Mouse (Mus musculus): ENCODE measurements at regions not wholly inside any gene's neighbourhood (a gene's known extent, or its start where the extent isn't known, plus 50 kb on each side); places are given as distances from the start of the nearest gene placed in this dataset.

DNA sequence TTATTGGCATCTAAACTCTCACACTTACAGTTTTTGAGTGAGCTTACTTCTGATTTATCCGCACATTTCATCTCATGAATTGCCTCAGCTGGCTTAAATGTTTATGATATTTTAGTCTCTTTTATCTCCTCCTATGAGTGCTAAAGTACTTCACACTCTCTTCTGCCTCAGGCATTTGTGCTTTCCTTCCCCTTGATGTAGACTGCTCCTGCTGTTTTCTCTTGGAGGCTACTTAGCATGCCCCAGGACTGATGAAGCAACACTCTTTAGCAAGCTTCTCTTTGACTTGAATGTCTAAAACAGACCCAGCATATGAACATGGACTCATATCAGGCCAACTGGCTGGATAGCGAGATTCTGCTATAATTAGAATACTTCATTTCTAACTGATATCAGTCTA lies 882.8 kb downstream of the Tecrl start:
- Histone ChIP-seq H3K27me3 (ENCODE audit: control insufficient read depth, insufficient read depth, low read length) (no peaks in the 10 kb centered on the region), H3K4me2 (ENCODE audit: low read depth, low read length) (no peak overlapping the region), H3K9me3 (replicated peaks; ENCODE audit: control insufficient read depth, low read length) (no peaks in the 10 kb centered on the region), H3K27ac (replicated peaks; ENCODE audit: low read depth, low read length) (no peak overlapping the region), H3K4me3 (ENCODE audit: low read depth, low read length) (no peak overlapping the region), H3K4me1 (ENCODE audit: control insufficient read depth, insufficient read depth, low read length) (no peaks in the 10 kb centered on the region), H3K36me3 (replicated peaks; ENCODE audit: control insufficient read depth, insufficient read depth, low read depth, low read length) (no peaks in the 10 kb centered on the region), H3K9ac (replicated peaks; ENCODE audit: low read length) (no peak overlapping the region)
- ATAC-seq (replicated peaks; ENCODE audit: insufficient number of reproducible peaks, low FRiP score, low TSS enrichment, low read depth), result no peak
- 83% methylated on average over 2 of the region's 2 CpGs for WGBS
- DNase-seq (ENCODE audit: low spot score), result no peak

GRCm38 (mm10) chr5:82464272-82464671 lies 890.7 kb downstream of the Tecrl start:
- WGBS, result 97% methylated on average over 2 of the region's 2 CpGs
- DNase-seq (ENCODE audit: low spot score) (no peak), ATAC-seq (replicated peaks; ENCODE audit: insufficient number of reproducible peaks, low FRiP score, low TSS enrichment, low read depth) (no peak)
- H3K36me3 ChIP-seq (replicated peaks; ENCODE audit: control insufficient read depth, insufficient read depth, low read depth, low read length), result no peaks in the 10 kb centered on the region
- H3K27me3 ChIP-seq (ENCODE audit: control insufficient read depth, insufficient read depth, low read length), result no peaks in the 10 kb centered on the region
- no peak overlapping the region for H3K9ac ChIP-seq (replicated peaks; ENCODE audit: low read length)
- no peak overlapping the region for H3K4me2 ChIP-seq (ENCODE audit: low read depth, low read length)
- H3K27ac ChIP-seq (replicated peaks; ENCODE audit: low read depth, low read length), result no peak overlapping the region
- H3K4me1 ChIP-seq (ENCODE audit: control insufficient read depth, insufficient read depth, low read length), result no peaks in the 10 kb centered on the region
- no peak overlapping the region for H3K4me3 ChIP-seq (ENCODE audit: low read depth, low read length)
- no peaks in the 10 kb centered on the region for H3K9me3 ChIP-seq (replicated peaks; ENCODE audit: control insufficient read depth, low read length)

GRCm38 (mm10) chr5:82441288-82441687 lies 913.7 kb downstream of the Tecrl start:
- Histone ChIP-seq H3K9me3 (replicated peaks; ENCODE audit: control insufficient read depth, low read length) (no peaks in the 10 kb centered on the region), H3K4me3 (ENCODE audit: low read depth, low read length) (no peak overlapping the region), H3K27ac (replicated peaks; ENCODE audit: low read depth, low read length) (no peak overlapping the region), H3K36me3 (replicated peaks; ENCODE audit: control insufficient read depth, insufficient read depth, low read depth, low read length) (no peaks in the 10 kb centered on the region), H3K4me1 (ENCODE audit: control insufficient read depth, insufficient read depth, low read length) (no peaks in the 10 kb centered on the region), H3K4me2 (ENCODE audit: low read depth, low read length) (no peak overlapping the region), H3K9ac (replicated peaks; ENCODE audit: low read length) (no peak overlapping the region), H3K27me3 (ENCODE audit: control insufficient read depth, insufficient read depth, low read length) (no peaks in the 10 kb centered on the region)
- ATAC-seq (replicated peaks; ENCODE audit: insufficient number of reproducible peaks, low FRiP score, low TSS enrichment, low read depth) (no peak), DNase-seq (ENCODE audit: low spot score) (no peak)
- WGBS, result 57% methylated on average over 4 of the region's 4 CpGs

- Histone ChIP-seq H3K27ac (replicated peaks; ENCODE audit: low read depth, low read length) (no peak overlapping the region), H3K27me3 (ENCODE audit: control insufficient read depth, insufficient read depth, low read length) (no peaks in the 10 kb centered on the region), H3K4me1 (ENCODE audit: control insufficient read depth, insufficient read depth, low read length) (no peaks in the 10 kb centered on the region), H3K4me2 (ENCODE audit: low read depth, low read length) (no peak overlapping the region), H3K36me3 (replicated peaks; ENCODE audit: control insufficient read depth, insufficient read depth, low read depth, low read length) (no peaks in the 10 kb centered on the region), H3K4me3 (ENCODE audit: low read depth, low read length) (no peak overlapping the region), H3K9me3 (replicated peaks; ENCODE audit: control insufficient read depth, low read length) (no peaks in the 10 kb centered on the region), H3K9ac (replicated peaks; ENCODE audit: low read length) (no peak overlapping the region)
- 82% methylated on average over 2 of the region's 2 CpGs for WGBS
- no peak for ATAC-seq (replicated peaks; ENCODE audit: insufficient number of reproducible peaks, low FRiP score, low TSS enrichment, low read depth)
- no peak for DNase-seq (ENCODE audit: low spot score)
Observed at GRCm38 (mm10) chr5:82440126-82440525, 914.9 kb downstream of the Tecrl start.

GRCm38 (mm10) chr5:82420396-82420795 lies 934.6 kb downstream of the Tecrl start:
- Histone ChIP-seq H3K4me3 (ENCODE audit: low read depth, low read length) (no peak overlapping the region), H3K9ac (replicated peaks; ENCODE audit: low read length) (no peak overlapping the region), H3K36me3 (replicated peaks; ENCODE audit: control insufficient read depth, insufficient read depth, low read depth, low read length) (no peaks in the 10 kb centered on the region), H3K4me2 (ENCODE audit: low read depth, low read length) (no peak overlapping the region), H3K9me3 (replicated peaks; ENCODE audit: control insufficient read depth, low read length) (no peaks in the 10 kb centered on the region), H3K27me3 (ENCODE audit: control insufficient read depth, insufficient read depth, low read length) (no peaks in the 10 kb centered on the region), H3K27ac (replicated peaks; ENCODE audit: low read depth, low read length) (no peak overlapping the region), H3K4me1 (ENCODE audit: control insufficient read depth, insufficient read depth, low read length) (no peaks in the 10 kb centered on the region)
- no peak for ATAC-seq (replicated peaks; ENCODE audit: insufficient number of reproducible peaks, low FRiP score, low TSS enrichment, low read depth)
- DNase-seq (ENCODE audit: low spot score), result no peak

DNA sequence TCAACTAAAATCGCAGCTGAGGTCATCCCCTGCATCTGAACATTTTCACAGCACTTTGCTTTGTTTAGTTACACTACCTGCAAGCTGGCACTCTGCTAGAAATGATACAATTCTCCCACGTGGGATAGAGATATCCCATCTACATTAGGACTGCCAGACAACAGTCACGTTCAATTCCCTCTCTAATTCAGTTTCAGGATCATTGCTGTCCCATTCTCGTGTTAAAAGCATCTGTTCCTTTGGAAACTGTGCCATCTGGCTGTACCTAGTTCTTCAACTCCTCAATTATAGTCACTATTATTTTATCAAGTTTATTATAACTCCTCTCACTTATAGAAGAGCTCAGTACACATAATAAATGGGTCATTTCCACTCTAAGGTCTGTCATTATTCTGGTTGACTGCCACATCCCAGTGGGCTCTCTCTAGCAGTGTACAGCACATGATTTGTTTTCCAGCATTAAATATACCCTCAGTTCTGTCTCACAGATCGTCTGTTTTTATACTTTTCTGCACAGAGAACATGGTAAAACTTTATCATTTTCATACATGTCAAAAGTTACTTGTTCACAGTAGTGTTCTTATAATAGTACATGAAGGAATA lies 958.3 kb downstream of the Tecrl start:
- no peaks in the 10 kb centered on the region for H3K36me3 ChIP-seq (replicated peaks; ENCODE audit: control insufficient read depth, insufficient read depth, low read depth, low read length)
- no peaks in the 10 kb centered on the region for H3K9me3 ChIP-seq (replicated peaks; ENCODE audit: control insufficient read depth, low read length)
- H3K4me1 ChIP-seq (ENCODE audit: control insufficient read depth, insufficient read depth, low read length), result no peaks in the 10 kb centered on the region
- no peak overlapping the region for H3K9ac ChIP-seq (replicated peaks; ENCODE audit: low read length)
- no peaks in the 10 kb centered on the region for H3K27me3 ChIP-seq (ENCODE audit: control insufficient read depth, insufficient read depth, low read length)
- DNase-seq (ENCODE audit: low spot score) (no peak), ATAC-seq (replicated peaks; ENCODE audit: insufficient number of reproducible peaks, low FRiP score, low TSS enrichment, low read depth) (no peak)
- no peak overlapping the region for H3K4me3 ChIP-seq (ENCODE audit: low read depth, low read length)
- WGBS, result 74% methylated on average over 5 of the region's 5 CpGs
- H3K27ac ChIP-seq (replicated peaks; ENCODE audit: low read depth, low read length), result no peak overlapping the region
- H3K4me2 ChIP-seq (ENCODE audit: low read depth, low read length), result no peak overlapping the region

DNA sequence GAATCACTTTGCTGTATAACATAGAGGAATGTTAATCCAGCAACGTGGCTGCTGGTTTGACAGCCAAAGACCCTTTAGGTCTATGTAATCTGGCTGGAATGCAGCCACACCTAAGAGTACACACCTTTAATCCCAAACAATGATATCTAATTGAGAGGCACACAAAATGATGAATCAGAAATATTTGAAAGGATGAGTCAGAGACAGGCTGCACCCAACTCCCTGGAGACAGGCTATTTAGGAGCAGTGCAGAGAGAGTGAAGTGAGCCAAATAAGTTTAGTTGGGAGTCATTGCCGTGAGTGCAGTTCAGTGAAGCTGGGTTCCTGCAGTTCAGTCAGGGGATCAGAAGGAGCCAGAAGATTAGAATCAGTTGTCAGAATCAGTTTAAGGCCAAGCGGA lies 993.4 kb downstream of the Tecrl start:
- no peak for ATAC-seq (replicated peaks; ENCODE audit: insufficient number of reproducible peaks, low FRiP score, low TSS enrichment, low read depth)
- 69% methylated on average over 3 of the region's 3 CpGs for WGBS
- Histone ChIP-seq H3K4me1 (ENCODE audit: control insufficient read depth, insufficient read depth, low read length) (no peaks in the 10 kb centered on the region), H3K9me3 (replicated peaks; ENCODE audit: control insufficient read depth, low read length) (no peaks in the 10 kb centered on the region), H3K27ac (replicated peaks; ENCODE audit: low read depth, low read length) (no peak overlapping the region), H3K4me3 (ENCODE audit: low read depth, low read length) (no peak overlapping the region), H3K27me3 (ENCODE audit: control insufficient read depth, insufficient read depth, low read length) (no peaks in the 10 kb centered on the region), H3K4me2 (ENCODE audit: low read depth, low read length) (no peak overlapping the region), H3K9ac (replicated peaks; ENCODE audit: low read length) (no peak overlapping the region), H3K36me3 (replicated peaks; ENCODE audit: control insufficient read depth, insufficient read depth, low read depth, low read length) (no peaks in the 10 kb centered on the region)
- no peak for DNase-seq (ENCODE audit: low spot score)

DNA sequence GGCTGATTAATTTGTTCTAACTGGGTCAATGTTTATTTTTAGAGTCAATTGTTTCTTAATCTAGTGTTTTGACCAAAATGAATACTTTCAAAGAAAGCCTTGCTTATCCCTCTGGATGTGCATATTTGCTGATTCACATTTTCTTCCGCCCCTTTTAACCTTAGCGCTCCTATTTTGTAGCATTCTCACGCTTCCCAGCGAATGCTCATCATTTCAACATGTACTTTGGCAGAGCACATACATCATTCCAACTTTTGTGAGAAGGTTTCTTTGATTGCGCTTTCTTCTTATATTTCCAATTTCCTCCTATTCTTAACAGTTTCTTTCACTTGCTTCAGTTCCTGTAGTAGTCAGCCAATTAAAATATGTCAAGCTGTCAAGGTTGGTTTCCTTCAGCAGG lies 998.7 kb downstream of the Tecrl start:
- ATAC-seq (replicated peaks; ENCODE audit: insufficient number of reproducible peaks, low FRiP score, low TSS enrichment, low read depth) (no peak), DNase-seq (ENCODE audit: low spot score) (no peak)
- Histone ChIP-seq H3K9ac (replicated peaks; ENCODE audit: low read length) (no peak overlapping the region), H3K27ac (replicated peaks; ENCODE audit: low read depth, low read length) (no peak overlapping the region), H3K4me3 (ENCODE audit: low read depth, low read length) (no peak overlapping the region), H3K27me3 (ENCODE audit: control insufficient read depth, insufficient read depth, low read length) (no peaks in the 10 kb centered on the region), H3K4me2 (ENCODE audit: low read depth, low read length) (no peak overlapping the region), H3K4me1 (ENCODE audit: control insufficient read depth, insufficient read depth, low read length) (no peaks in the 10 kb centered on the region), H3K36me3 (replicated peaks; ENCODE audit: control insufficient read depth, insufficient read depth, low read depth, low read length) (no peaks in the 10 kb centered on the region), H3K9me3 (replicated peaks; ENCODE audit: control insufficient read depth, low read length) (no peaks in the 10 kb centered on the region)
- WGBS, result 83% methylated on average over 5 of the region's 5 CpGs

Data from embryonic facial prominence, embryonic 11.5 days (tissue).